Mouse (Mus musculus): ENCODE data around the gene Fmnl2.

The Fmnl2 gene

GRCm38 (mm10) chr2:52864635-52865034 lies 7.0 kb downstream of the Fmnl2 start:
- DNase-seq (ENCODE audit: low spot score in 2 of 2), result no peak

GRCm38 (mm10) chr2:52866151-52866550 lies 8.5 kb downstream of the Fmnl2 start:
- no peak for DNase-seq (ENCODE audit: low spot score in 2 of 2)

GRCm38 (mm10) chr2:52867781-52868180 lies 10.1 kb downstream of the Fmnl2 start:
- no peak for DNase-seq (ENCODE audit: low spot score in 2 of 2)

- no peak for DNase-seq (ENCODE audit: low spot score in 2 of 2)
Observed at GRCm38 (mm10) chr2:52868181-52868580, 10.5 kb downstream of the Fmnl2 start.

GRCm38 (mm10) chr2:52872636-52873035 lies 15.0 kb downstream of the Fmnl2 start:
- DNase-seq (ENCODE audit: low spot score in 2 of 2), result no peak

GRCm38 (mm10) chr2:52873276-52874063 lies 15.8 kb downstream of the Fmnl2 start:
- no peak for DNase-seq (ENCODE audit: low spot score in 2 of 2)

- DNase-seq (ENCODE audit: low spot score in 2 of 2), result no peak
Observed at GRCm38 (mm10) chr2:52874721-52875120, 17.1 kb downstream of the Fmnl2 start.

GRCm38 (mm10) chr2:52875801-52876200 lies 18.1 kb downstream of the Fmnl2 start:
- no peak for DNase-seq (ENCODE audit: low spot score in 2 of 2)

- no peak for DNase-seq (ENCODE audit: low spot score in 2 of 2)
Observed at GRCm38 (mm10) chr2:52883401-52883800, 25.7 kb downstream of the Fmnl2 start.

- no peak for DNase-seq (ENCODE audit: low spot score in 2 of 2)
Observed at GRCm38 (mm10) chr2:52884082-52884481, 26.4 kb downstream of the Fmnl2 start.

- no peak for DNase-seq (ENCODE audit: low spot score in 2 of 2)
Observed at GRCm38 (mm10) chr2:52885071-52885470, 27.4 kb downstream of the Fmnl2 start.

GRCm38 (mm10) chr2:52887281-52887680 lies 29.6 kb downstream of the Fmnl2 start:
- no peak for DNase-seq (ENCODE audit: low spot score in 2 of 2)

GRCm38 (mm10) chr2:52891115-52891514 lies 33.5 kb downstream of the Fmnl2 start:
- DNase-seq (ENCODE audit: low spot score in 2 of 2), result no peak

GRCm38 (mm10) chr2:52891744-52892143 lies 34.1 kb downstream of the Fmnl2 start:
- DNase-seq (ENCODE audit: low spot score in 2 of 2), result no peak

- peak in 1 of 2 experiments; percentile 26 for DNase-seq (ENCODE audit: low spot score in 2 of 2)
Observed at GRCm38 (mm10) chr2:52894983-52895621, 37.4 kb downstream of the Fmnl2 start.

- DNase-seq (ENCODE audit: low spot score in 2 of 2), result no peak
Observed at GRCm38 (mm10) chr2:52896995-52897394, 39.3 kb downstream of the Fmnl2 start.

GRCm38 (mm10) chr2:52900780-52901179 lies 43.1 kb downstream of the Fmnl2 start:
- no peak for DNase-seq (ENCODE audit: low spot score in 2 of 2)

- DNase-seq (ENCODE audit: low spot score in 2 of 2), result no peak
Observed at GRCm38 (mm10) chr2:52901300-52902013, 43.8 kb downstream of the Fmnl2 start.

GRCm38 (mm10) chr2:52902456-52902855 lies 44.8 kb downstream of the Fmnl2 start:
- DNase-seq (ENCODE audit: low spot score in 2 of 2), result no peak

GRCm38 (mm10) chr2:52903228-52903963 lies 45.7 kb downstream of the Fmnl2 start:
- DNase-seq (ENCODE audit: low spot score in 2 of 2), result no peak

- DNase-seq (ENCODE audit: low spot score in 2 of 2), result no peak
Observed at GRCm38 (mm10) chr2:52904526-52904925, 46.9 kb downstream of the Fmnl2 start.

GRCm38 (mm10) chr2:52913311-52913710 lies 55.7 kb downstream of the Fmnl2 start:
- no peak for DNase-seq (ENCODE audit: low spot score in 2 of 2)

Measured in urinary bladder, postnatal 4 days (tissue).